Mouse (Mus musculus): ENCODE measurements around the gene Ankra2. TPM values are rescaled to one million over a fixed set of nuclear protein-coding genes. Genes with fewer than 3 reads are reported as not detected.

The Ankra2 gene
- 48.2 TPM for polyA plus RNA-seq (2014; fragmentation: Illumina TruSeq; extraction: RNeasy Lipid Tissue Mini Kit (QIAGEN cat#74804); ENCODE audit: low read depth, low replicate concordance)

GRCm38 (mm10) chr13:98262636-98263457 is at the start of gene Ankra2, which contains the start of gene Utp15:
Ankra2 (plus strand) TSS chr13:98263074.
Utp15 (minus strand) TSS chr13:98263041.

GRCm38 (mm10) chr13:98279686-98280085 is 16.8 kb downstream of the Ankra2 start, which contains the start of gene Gm21976:
Gm21976 (plus strand) TSS chr13:98279887.

GRCm38 (mm10) chr13:98316480-98317245 is 53.8 kb downstream of the Ankra2 start, which contains the start of gene Btf3:
Btf3 (minus strand) TSS chr13:98317006.

Other genes starting within 250 kb of the Ankra2 start
- 0.48 TPM for gene Arhgef28, start 56.6 kb upstream of the Ankra2 start, polyA plus RNA-seq (2014; fragmentation: Illumina TruSeq; extraction: RNeasy Lipid Tissue Mini Kit (QIAGEN cat#74804); ENCODE audit: low read depth, low replicate concordance)
- 9.7 TPM for gene Utp15, start within 50 bp of the Ankra2 start, polyA plus RNA-seq (2014; fragmentation: Illumina TruSeq; extraction: RNeasy Lipid Tissue Mini Kit (QIAGEN cat#74804); ENCODE audit: low read depth, low replicate concordance)
- gene Gm21976, start 16.8 kb downstream of the Ankra2 start, polyA plus RNA-seq (2014; fragmentation: Illumina TruSeq; extraction: RNeasy Lipid Tissue Mini Kit (QIAGEN cat#74804); ENCODE audit: low read depth, low replicate concordance): not detected
- gene Btf3, start 53.9 kb downstream of the Ankra2 start, polyA plus RNA-seq (2014; fragmentation: Illumina TruSeq; extraction: RNeasy Lipid Tissue Mini Kit (QIAGEN cat#74804); ENCODE audit: low read depth, low replicate concordance): 1,152 TPM
- gene Foxd1, start 91.2 kb downstream of the Ankra2 start, polyA plus RNA-seq (2014; fragmentation: Illumina TruSeq; extraction: RNeasy Lipid Tissue Mini Kit (QIAGEN cat#74804); ENCODE audit: low read depth, low replicate concordance): not detected
- not detected for gene Gm10320, start 228.9 kb downstream of the Ankra2 start, polyA plus RNA-seq (2014; fragmentation: Illumina TruSeq; extraction: RNeasy Lipid Tissue Mini Kit (QIAGEN cat#74804); ENCODE audit: low read depth, low replicate concordance)